Mouse (Mus musculus): ENCODE data around the gene Gm10318. TPM values are rescaled to one million over a fixed set of nuclear protein-coding genes. Genes with fewer than 3 reads are reported as not detected.

Gm10318 gene
- total RNA-seq, 2 experiments from 2014 or later: not detected

DNA sequence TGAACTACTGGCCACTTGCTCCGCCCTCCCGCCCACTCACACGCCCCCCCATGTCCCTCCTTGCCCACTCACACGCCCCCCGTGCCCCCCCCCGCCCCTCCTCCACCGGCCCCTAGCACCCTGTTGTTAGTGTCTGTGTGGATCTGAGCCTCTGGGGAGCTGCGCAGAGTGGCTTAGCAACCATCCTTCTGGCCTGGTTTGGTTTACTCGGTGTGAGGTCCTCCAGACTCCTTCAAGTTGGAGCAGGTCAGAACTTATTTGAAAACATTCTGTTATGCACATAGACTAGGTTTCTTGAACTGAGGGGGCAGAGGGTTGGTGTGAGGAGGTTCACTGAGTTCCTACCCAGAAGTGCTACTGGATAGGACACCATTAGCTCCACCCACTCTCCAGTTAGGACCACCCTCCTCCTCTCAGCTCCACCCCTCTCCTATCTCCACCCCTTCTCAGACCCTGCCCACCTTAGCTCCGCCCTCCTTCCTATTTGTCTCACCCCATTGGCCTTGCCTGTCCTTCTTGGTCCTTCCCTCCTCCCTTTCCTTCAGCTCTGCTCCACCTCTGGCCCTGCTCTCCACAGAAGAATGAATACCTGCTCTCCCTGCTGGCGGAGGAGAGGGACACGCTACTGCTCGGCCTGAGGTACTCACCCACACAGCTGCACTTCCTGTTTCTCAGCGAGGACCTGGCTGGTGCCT is 11.6 kb downstream of the Gm10318 start:
- H3K4me3 ChIP-seq: peak overlapping the region; percentile 33
- no peak for DNase-seq
- TF ChIP-seq CTCF (IDR thresholded peaks at IDR 0.05): no peak
- H3K27ac ChIP-seq: no peak overlapping the region
- intact Hi-C loops (cut with DNase I): no loop called here

DNA sequence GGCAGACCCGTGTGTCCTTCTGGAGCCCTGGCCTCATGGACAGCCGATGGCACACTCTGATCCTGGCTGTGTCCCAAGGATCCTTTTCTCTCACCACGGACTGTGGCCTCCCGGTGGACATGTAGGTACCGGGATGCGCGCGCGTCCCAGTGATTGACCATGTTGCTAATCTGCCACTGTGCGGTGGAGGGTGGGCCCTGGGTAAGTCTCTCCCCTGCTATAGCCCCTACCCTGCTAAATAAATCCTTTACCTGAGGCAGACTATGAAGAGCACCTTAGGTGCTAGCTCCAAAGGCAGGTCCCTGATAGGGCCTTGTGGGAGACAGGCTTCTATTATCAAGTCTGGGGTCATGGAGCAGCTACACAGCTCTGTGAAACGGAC is 12.1 kb downstream of the Gm10318 start:
- intact Hi-C loops (cut with DNase I): no loop called here
- no peak for DNase-seq
- TF ChIP-seq CTCF (IDR thresholded peaks at IDR 0.05): no peak
- Histone ChIP-seq H3K27ac (no peak overlapping the region), H3K4me3 (peak overlapping the region; percentile 33)

DNA sequence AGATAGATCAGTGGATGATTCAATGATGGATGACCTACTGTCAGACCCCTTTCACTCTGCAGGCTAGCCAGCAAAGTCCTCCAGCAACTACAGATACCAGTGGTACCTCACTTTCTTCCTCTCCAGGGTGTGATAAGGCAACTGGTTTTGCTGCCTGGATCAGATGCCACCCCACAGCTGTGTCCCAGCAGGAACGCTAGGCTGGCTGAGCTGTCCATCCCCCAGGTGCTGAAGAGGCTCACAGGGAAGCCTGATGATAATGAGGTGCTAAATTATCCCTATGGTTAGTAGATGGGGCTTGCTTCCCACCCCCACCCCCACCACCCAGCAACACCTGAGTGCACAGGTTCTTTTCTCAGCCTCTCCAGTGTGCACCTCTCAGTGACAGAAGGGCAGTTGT is 14.9 kb downstream of the Gm10318 start:
- no peak for TF ChIP-seq CTCF (IDR thresholded peaks at IDR 0.05)
- Histone ChIP-seq H3K4me3 (no peak overlapping the region), H3K27ac (no peak overlapping the region)
- no peak for DNase-seq
- intact Hi-C loops (cut with DNase I): no loop called here

DNA sequence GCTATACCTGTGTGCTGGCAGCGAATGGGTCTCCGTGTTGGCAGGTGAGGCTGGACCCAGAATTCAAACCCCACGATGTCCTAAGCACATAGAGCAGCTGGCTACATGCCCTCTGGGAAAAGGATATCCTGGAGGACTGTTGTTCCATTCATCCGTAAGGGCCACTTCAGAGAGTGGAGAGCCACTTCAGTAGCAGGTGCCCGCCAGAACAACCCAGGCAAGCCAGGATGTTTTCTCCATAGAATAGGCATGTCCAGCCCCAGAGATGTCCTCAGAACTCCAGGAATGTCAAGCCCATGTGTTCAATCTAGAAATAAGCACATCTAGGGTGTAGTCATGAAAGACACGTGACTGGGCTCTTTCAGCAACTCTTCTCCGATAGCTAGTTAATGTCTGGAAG is 17.0 kb downstream of the Gm10318 start:
- no peak for DNase-seq
- no peak for TF ChIP-seq CTCF (IDR thresholded peaks at IDR 0.05)
- Histone ChIP-seq H3K4me3 (no peak overlapping the region), H3K27ac (no peak overlapping the region)
- intact Hi-C loops (cut with DNase I): no loop called here

DNA sequence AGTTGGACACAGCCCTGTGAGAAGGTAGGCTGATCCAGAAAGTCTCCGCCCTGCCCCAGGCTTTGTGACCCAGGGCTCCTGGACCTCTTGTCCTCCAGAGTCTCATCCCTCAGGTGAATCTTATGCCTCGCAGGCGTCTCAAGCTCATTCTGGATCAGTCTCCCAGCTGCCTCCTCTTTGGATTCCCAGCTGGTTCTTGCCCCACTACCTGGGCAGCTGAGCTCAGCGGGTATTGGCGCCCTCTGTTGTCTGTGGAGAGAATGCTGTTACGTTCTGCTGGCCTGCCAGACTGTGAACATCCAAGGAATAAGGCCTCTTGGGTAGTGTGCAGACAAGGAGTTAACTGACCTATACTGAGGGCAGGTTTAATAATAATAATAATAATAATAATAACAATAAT is 26.3 kb downstream of the Gm10318 start:
- Histone ChIP-seq H3K4me3 (no peak overlapping the region), H3K27ac (no peak overlapping the region)
- intact Hi-C loops (cut with DNase I): loop anchor here (2.0 kb wide), 1 partner anchor 250 kb away; no protein-coding TSS in a partner anchor
- peak; percentile 60 for DNase-seq
- TF ChIP-seq CTCF (IDR thresholded peaks at IDR 0.05): peak; percentile 67

DNA sequence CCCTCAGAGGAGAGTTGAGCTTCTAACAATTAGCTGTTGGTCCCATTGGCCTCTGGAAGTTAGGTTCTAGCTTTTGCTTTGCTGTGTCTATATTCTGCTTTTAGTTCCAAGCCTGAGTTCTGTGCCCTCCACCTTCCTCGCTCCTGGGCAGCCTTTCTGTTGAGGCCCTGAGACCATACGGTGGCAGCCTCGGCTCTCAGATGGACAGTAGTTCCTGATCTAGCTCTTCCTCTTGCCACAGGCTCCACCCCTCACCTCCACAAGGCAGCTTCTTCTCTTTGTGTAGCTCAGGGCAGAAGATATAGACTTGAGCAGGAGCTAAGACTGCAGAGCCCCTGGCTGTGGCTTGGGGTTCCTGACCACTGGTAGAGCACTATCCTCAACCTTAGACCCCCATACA is 27.6 kb downstream of the Gm10318 start:
- no peak for TF ChIP-seq CTCF (IDR thresholded peaks at IDR 0.05)
- H3K4me3 ChIP-seq: no peak overlapping the region
- H3K27ac ChIP-seq: no peak overlapping the region
- intact Hi-C loops (cut with DNase I): loop anchor here (10.0 kb wide), 1 partner anchor 366 kb away; the partner anchor contains the start of gene Fam207a
- no peak for DNase-seq

DNA sequence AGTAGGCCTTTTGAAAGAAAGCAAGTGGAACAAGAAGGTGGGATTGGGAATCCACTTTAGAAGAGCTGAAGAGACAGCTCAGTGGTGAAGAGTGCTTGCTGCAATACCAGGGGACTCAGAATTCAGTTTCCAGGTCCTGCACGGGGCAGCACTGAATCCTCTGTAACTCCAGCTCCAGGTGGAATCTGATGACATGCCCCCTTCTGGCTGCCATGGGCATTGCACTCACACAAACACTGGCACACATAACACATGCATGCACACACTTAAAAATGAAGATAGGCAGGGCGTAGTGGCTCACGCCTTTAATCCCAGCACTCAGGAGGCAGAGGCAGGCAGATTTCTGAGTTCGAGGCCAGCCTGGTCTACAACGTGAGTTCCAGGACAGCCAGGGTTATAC is 29.9 kb downstream of the Gm10318 start:
- DNase-seq: no peak
- TF ChIP-seq CTCF (IDR thresholded peaks at IDR 0.05): peak; percentile 41
- intact Hi-C loops (cut with DNase I): loop anchor here (10.0 kb wide), 1 partner anchor 368 kb away; the partner anchor contains the start of gene Fam207a
- Histone ChIP-seq H3K27ac (no peak overlapping the region), H3K4me3 (no peak overlapping the region)

DNA sequence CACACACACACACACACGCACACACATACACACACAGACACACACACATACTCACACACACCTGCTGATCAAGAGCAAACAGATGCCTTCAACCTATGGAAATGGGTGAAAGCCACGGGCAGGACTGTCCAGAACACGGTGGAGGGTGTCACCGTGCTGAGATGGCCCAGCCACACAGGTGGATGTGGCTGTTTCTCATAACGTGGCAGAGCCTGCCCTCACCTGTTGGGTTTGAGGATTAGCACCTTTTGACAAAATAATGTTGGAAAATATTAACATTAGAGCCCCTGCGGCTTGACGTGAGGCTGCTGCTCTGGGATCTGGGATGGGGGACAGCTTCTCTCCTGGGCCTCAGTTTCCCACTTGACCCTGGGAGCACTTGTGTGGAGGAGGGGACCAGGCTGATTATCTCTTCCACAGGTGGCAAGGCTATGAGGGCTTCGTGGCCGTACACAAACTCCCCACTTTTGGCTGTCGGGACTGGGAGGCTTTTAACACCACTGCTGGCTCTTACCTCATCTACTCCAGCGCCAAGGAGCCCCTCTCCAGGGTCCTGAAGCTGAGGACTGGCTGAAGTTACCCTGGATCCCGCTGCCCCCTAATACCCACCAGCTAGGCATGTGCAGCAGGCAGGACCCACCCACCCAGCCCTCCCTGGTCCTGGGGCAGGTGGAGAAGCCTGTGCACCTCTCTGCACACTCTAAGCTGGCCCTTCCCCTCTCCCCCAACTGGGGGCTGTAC is 33.5 kb downstream of the Gm10318 start:
- DNase-seq: no peak
- intact Hi-C loops (cut with DNase I): loop anchor here (10.0 kb wide), 1 partner anchor 371 kb away; the partner anchor contains the start of gene Fam207a
- H3K27ac ChIP-seq: no peak overlapping the region
- H3K4me3 ChIP-seq: no peak overlapping the region
- TF ChIP-seq CTCF (IDR thresholded peaks at IDR 0.05): peak; percentile 9; the same call in 1 of the 2 replicates

DNA sequence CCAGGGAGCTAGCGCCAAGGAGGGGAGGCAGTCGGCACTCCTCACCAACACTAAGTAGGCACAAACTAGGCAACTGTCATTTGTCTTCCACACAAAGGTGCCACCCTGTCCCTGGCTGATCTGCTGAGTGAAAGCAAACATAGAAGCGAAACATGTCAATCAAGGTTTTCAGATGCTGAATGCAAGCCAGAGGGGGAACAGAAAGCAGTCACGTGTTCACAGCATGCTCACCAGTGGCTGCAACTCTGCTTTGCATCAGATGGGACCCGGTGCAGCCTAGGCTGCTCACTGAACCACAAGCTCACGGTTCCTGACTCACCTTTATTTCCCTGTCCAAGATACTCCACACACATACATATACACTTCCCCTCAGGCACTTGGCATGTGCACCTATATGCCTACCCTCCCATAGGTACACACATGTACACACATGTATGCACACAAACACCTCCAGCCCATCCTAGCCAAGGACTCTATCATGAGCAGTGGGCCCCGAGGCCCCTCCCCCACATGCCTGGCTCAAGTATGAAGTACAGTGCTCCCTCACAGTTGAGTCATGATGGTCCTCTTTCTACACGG is 38.4 kb downstream of the Gm10318 start:
- Histone ChIP-seq H3K4me3 (no peak overlapping the region), H3K27ac (no peak overlapping the region)
- TF ChIP-seq CTCF (IDR thresholded peaks at IDR 0.05): no peak
- DNase-seq: no peak
- intact Hi-C loops (cut with DNase I): no loop called here

DNA sequence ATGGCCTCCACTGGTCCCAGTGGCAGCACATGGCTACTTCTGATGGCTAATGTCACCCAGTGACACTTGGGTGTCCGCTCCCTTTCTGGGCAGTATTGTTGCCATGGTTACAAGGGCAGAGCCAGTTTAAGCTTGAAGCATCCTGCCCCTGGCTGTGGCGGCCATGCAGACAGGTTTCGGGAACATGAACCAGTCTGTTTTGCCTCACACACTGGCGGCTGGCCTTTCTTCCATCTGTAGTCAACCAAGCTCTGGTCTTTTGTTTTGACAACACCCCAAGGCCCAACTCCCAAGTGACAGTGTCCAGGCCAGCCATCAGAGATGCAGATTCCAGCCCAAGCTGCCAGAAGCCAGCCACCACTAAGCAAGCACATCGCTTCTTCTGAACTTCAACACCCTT is 42.9 kb downstream of the Gm10318 start:
- intact Hi-C loops (cut with DNase I): no loop called here
- TF ChIP-seq CTCF (IDR thresholded peaks at IDR 0.05): no peak
- Histone ChIP-seq H3K4me3 (no peak overlapping the region), H3K27ac (no peak overlapping the region)
- DNase-seq: no peak

DNA sequence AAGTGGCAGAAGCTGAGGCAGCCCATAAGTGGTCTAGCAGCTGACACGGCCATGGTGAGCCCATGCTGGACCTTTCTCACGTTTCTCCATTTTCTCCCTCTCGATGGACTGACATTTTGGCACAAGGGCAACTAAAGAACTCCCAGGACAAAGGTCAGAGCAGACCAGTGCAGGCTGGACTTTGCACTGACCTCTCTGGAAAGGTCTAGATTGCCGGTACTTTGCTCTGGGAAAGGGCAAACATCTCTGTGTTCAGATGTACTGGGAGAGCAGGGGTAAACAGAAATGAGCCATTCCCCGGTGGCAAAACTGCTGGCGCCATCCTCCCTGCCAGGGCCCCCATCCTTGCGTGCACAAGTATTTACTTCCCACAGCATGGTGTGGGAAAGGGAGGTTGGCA is 47.5 kb downstream of the Gm10318 start:
- Histone ChIP-seq H3K27ac (no peak overlapping the region), H3K4me3 (no peak overlapping the region)
- DNase-seq: no peak
- no peak for TF ChIP-seq CTCF (IDR thresholded peaks at IDR 0.05)
- intact Hi-C loops (cut with DNase I): no loop called here

DNA sequence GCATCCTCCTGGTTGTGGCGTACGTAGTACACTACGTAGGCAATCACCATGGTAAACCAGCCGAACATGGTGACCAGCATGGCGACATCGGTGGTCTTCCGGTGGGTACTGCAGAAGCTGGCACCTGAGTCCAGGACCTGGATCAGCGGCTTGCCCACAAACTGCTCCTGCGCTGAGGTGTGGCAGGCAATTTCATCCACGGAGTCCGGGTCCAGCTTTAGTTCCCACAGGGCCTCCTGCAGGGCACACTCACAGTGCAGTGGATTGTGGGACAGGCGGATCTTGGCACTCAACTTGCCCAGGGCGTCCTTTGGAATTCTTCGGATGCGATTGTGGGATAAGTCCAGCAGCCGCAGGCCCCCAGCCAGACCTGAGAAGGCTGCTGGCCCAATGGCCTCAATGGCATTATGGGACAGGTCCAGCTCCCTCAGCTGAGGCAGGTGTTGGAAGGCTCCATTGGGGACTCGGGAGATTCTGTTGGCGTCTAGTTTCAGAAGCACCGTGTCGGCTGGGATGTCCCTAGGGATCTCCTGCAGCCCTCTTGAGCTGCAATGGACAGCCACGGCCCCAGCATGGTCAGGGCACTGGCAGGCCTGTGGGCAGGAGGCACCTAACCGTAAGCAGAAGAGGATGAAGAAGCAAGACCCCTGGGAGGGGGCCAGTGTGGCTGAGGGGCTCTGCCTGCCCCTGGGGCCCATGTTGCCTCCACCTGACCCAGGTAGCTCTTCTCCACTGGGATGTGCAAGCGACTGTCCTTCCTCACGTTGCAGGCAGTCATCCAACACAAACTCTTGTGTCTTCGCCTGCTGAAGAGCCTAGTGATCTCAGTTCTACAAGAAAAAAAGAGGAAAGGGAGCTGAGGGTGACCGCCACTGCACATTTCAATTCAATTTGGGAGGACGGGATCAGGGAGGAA is 48.5 kb downstream of the Gm10318 start:
- peak overlapping the region; percentile 76 for H3K4me3 ChIP-seq

More for the DNA sequence above, 48.5 kb downstream of the Gm10318 start:
- H3K27ac ChIP-seq: no peak overlapping the region
- TF ChIP-seq CTCF (IDR thresholded peaks at IDR 0.05): no peak
- intact Hi-C loops (cut with DNase I): no loop called here
- DNase-seq: no peak
